Mouse (Mus musculus): Measurements from ENCODE around the gene Stard10. TPM values are rescaled to one million over a fixed set of nuclear protein-coding genes. Genes with fewer than 3 reads are reported as not detected.

The Stard10 gene
- polyA plus RNA-seq, 1 experiment from 2014 or later: 74.1 TPM

- DNase-seq (ENCODE audit: low spot score): no peak
- Histone ChIP-seq H3K27ac (no peak overlapping the region), H3K4me3 (replicated peaks; ENCODE audit: low read depth, low read length) (no peak overlapping the region), H3K4me1 (replicated peaks; ENCODE audit: insufficient read depth, low read length) (no peaks in the 10 kb centered on the region), H3K27me3 (ENCODE audit: insufficient read depth, low read length) (no peaks in the 10 kb centered on the region), H3K36me3 (ENCODE audit: insufficient read depth, low read length) (no peaks in the 10 kb centered on the region), H3K9me3 (replicated peaks; ENCODE audit: low read length) (no peaks in the 10 kb centered on the region), H3K4me2 (ENCODE audit: low read length) (no peak overlapping the region), H3K9ac (ENCODE audit: low read depth, low read length) (no peak overlapping the region)
- WGBS: 73% methylated on average over 5 of the region's 5 CpGs
- no peak for TF ChIP-seq CTCF (IDR thresholded peaks at IDR 0.05; ENCODE audit: low read depth)
- no peak for ATAC-seq (replicated peaks; ENCODE audit: low FRiP score, low read depth)
Observed at GRCm38 (mm10) chr7:101363914-101364313, 47.0 kb downstream of the Stard10 start.

GRCm38 (mm10) chr7:101367901-101368852 is 51.3 kb downstream of the Stard10 start:
- ATAC-seq (replicated peaks; ENCODE audit: low FRiP score, low read depth) (no peak), DNase-seq (ENCODE audit: low spot score) (peak; percentile 67)
- Histone ChIP-seq H3K4me1 (replicated peaks; ENCODE audit: insufficient read depth, low read length) (no peaks in the 10 kb centered on the region), H3K27ac (no peak overlapping the region), H3K9ac (ENCODE audit: low read depth, low read length) (no peak overlapping the region), H3K4me2 (ENCODE audit: low read length) (no peak overlapping the region), H3K36me3 (ENCODE audit: insufficient read depth, low read length) (no peaks in the 10 kb centered on the region), H3K9me3 (replicated peaks; ENCODE audit: low read length) (no peaks in the 10 kb centered on the region), H3K27me3 (ENCODE audit: insufficient read depth, low read length) (no peaks in the 10 kb centered on the region), H3K4me3 (replicated peaks; ENCODE audit: low read depth, low read length) (no peak overlapping the region)
- peak; percentile 70 for TF ChIP-seq CTCF (IDR thresholded peaks at IDR 0.05; ENCODE audit: low read depth)
- 56% methylated on average over 11 of the region's 11 CpGs for WGBS

GRCm38 (mm10) chr7:101369666-101370065 is 52.8 kb downstream of the Stard10 start:
- H3K9me3 ChIP-seq (replicated peaks; ENCODE audit: low read length): no peaks in the 10 kb centered on the region
- TF ChIP-seq CTCF (IDR thresholded peaks at IDR 0.05; ENCODE audit: low read depth): no peak
- H3K36me3 ChIP-seq (ENCODE audit: insufficient read depth, low read length): no peaks in the 10 kb centered on the region
- DNase-seq (ENCODE audit: low spot score): no peak
- WGBS: 59% methylated on average over 7 of the region's 7 CpGs
- no peaks in the 10 kb centered on the region for H3K27me3 ChIP-seq (ENCODE audit: insufficient read depth, low read length)
- no peak overlapping the region for H3K4me2 ChIP-seq (ENCODE audit: low read length)
- no peaks in the 10 kb centered on the region for H3K4me1 ChIP-seq (replicated peaks; ENCODE audit: insufficient read depth, low read length)
- no peak overlapping the region for H3K27ac ChIP-seq
- no peak overlapping the region for H3K9ac ChIP-seq (ENCODE audit: low read depth, low read length)
- no peak overlapping the region for H3K4me3 ChIP-seq (replicated peaks; ENCODE audit: low read depth, low read length)
- ATAC-seq (replicated peaks; ENCODE audit: low FRiP score, low read depth): no peak

GRCm38 (mm10) chr7:101373082-101373481 is 56.2 kb downstream of the Stard10 start:
- 84% methylated on average over 26 of the region's 26 CpGs for WGBS
- Histone ChIP-seq H3K9me3 (replicated peaks; ENCODE audit: low read length) (no peaks in the 10 kb centered on the region), H3K36me3 (ENCODE audit: insufficient read depth, low read length) (no peaks in the 10 kb centered on the region), H3K4me2 (ENCODE audit: low read length) (no peak overlapping the region), H3K27ac (no peak overlapping the region), H3K27me3 (ENCODE audit: insufficient read depth, low read length) (no peaks in the 10 kb centered on the region), H3K9ac (ENCODE audit: low read depth, low read length) (no peak overlapping the region), H3K4me1 (replicated peaks; ENCODE audit: insufficient read depth, low read length) (peaks cover 7% of the 10 kb centered on the region), H3K4me3 (replicated peaks; ENCODE audit: low read depth, low read length) (no peak overlapping the region)
- ATAC-seq (replicated peaks; ENCODE audit: low FRiP score, low read depth): no peak
- DNase-seq (ENCODE audit: low spot score): no peak
- TF ChIP-seq CTCF (IDR thresholded peaks at IDR 0.05; ENCODE audit: low read depth): no peak

GRCm38 (mm10) chr7:101374155-101374554 is 57.3 kb downstream of the Stard10 start:
- Histone ChIP-seq H3K27ac (no peak overlapping the region), H3K4me2 (ENCODE audit: low read length) (no peak overlapping the region), H3K9me3 (replicated peaks; ENCODE audit: low read length) (no peaks in the 10 kb centered on the region), H3K27me3 (ENCODE audit: insufficient read depth, low read length) (no peaks in the 10 kb centered on the region), H3K36me3 (ENCODE audit: insufficient read depth, low read length) (no peaks in the 10 kb centered on the region), H3K9ac (ENCODE audit: low read depth, low read length) (no peak overlapping the region), H3K4me1 (replicated peaks; ENCODE audit: insufficient read depth, low read length) (peaks cover 12% of the 10 kb centered on the region), H3K4me3 (replicated peaks; ENCODE audit: low read depth, low read length) (no peak overlapping the region)
- no peak for ATAC-seq (replicated peaks; ENCODE audit: low FRiP score, low read depth)
- peak; percentile 93 for TF ChIP-seq CTCF (IDR thresholded peaks at IDR 0.05; ENCODE audit: low read depth)
- DNase-seq (ENCODE audit: low spot score): peak; percentile 89

GRCm38 (mm10) chr7:101376701-101377340 is 59.9 kb downstream of the Stard10 start:
- DNase-seq (ENCODE audit: low spot score) (no peak), ATAC-seq (replicated peaks; ENCODE audit: low FRiP score, low read depth) (no peak)
- Histone ChIP-seq H3K4me2 (ENCODE audit: low read length) (no peak overlapping the region), H3K4me1 (replicated peaks; ENCODE audit: insufficient read depth, low read length) (peaks cover 21% of the 10 kb centered on the region), H3K9ac (ENCODE audit: low read depth, low read length) (peak overlapping the region; percentile 59; the same call in 1 of the 2 replicates), H3K4me3 (replicated peaks; ENCODE audit: low read depth, low read length) (no peak overlapping the region), H3K36me3 (ENCODE audit: insufficient read depth, low read length) (no peaks in the 10 kb centered on the region), H3K27ac (peak overlapping the region; percentile 75; the same call in 1 of the 2 replicates), H3K9me3 (replicated peaks; ENCODE audit: low read length) (no peaks in the 10 kb centered on the region), H3K27me3 (ENCODE audit: insufficient read depth, low read length) (no peaks in the 10 kb centered on the region)
- no peak for TF ChIP-seq CTCF (IDR thresholded peaks at IDR 0.05; ENCODE audit: low read depth)
- 45% methylated on average over 10 of the region's 10 CpGs for WGBS
